Mouse (Mus musculus) megakaryocyte, embryonic 14.5 days (primary cell): ENCODE results near the gene Cbx7. TPM values are rescaled to one million over a fixed set of nuclear protein-coding genes. Genes with fewer than 3 reads are reported as not detected.
A peak's percentile ranks its signal among the peaks of the same experiment; 100 is the strongest.
"Not testable (repeated sequence)": the region's sequence is repeated elsewhere in the genome, so short reads cannot be mapped to it uniquely, and the experiment has no call there.

Source experiments
- H3K27me3 ChIP-seq: replicated peaks from 2 replicates; pipeline ENCODE3; 2012; ENCODE audit warnings: inconsistent platforms
- H3K36me3 ChIP-seq: replicated peaks from 2 replicates; pipeline ENCODE3; 2012; ENCODE audit warnings: low read length, inconsistent platforms, mixed read lengths
- H3K4me1 ChIP-seq: 2 replicates; pipeline ENCODE4 v1.6.1; 2012; ENCODE audit warnings: inconsistent platforms
- H3K4me3 ChIP-seq: replicated peaks from 2 replicates; pipeline ENCODE3; 2012; ENCODE audit warnings: moderate library complexity, mild to moderate bottlenecking, inconsistent platforms
- H3K9me3 ChIP-seq: 2 replicates; pipeline ENCODE4 v1.6.1; 2012; ENCODE audit warnings: inconsistent platforms
- FLI1 ChIP-seq: IDR thresholded peaks from 2 replicates; pipeline ENCODE4 v1.6.1; 2012; ENCODE audit warnings: low read length, inconsistent platforms, mixed read lengths
- GATA1 ChIP-seq: IDR thresholded peaks from 3 replicates; pipeline ENCODE4 v1.6.1; 2012; ENCODE audit warnings: mixed read lengths, low read length, inconsistent platforms, borderline replicate concordance
- polyA plus RNA-seq: library from polyadenylated mRNA; stranded (reverse); fragments of >175 nt; gene quantifications from 2 replicates; pipeline ENCODE4 v1.2.3, GENCODE M21; 2012; ENCODE audit warnings: low replicate concordance; ENCODE audit not compliant: insufficient read depth

Cbx7 gene
- polyA plus RNA-seq, 1 experiment: 5.7 TPM

GRCm38 (mm10) chr15:79901399-79901798 is 69.5 kb downstream of the Cbx7 start:
- Histone ChIP-seq H3K4me3 (no peak overlapping the region), H3K27me3 (no peaks in the 10 kb centered on the region), H3K4me1 (peaks cover 10% of the 10 kb centered on the region), H3K9me3 (no peaks in the 10 kb centered on the region), H3K36me3 (peaks cover 85% of the 10 kb centered on the region)
- TF ChIP-seq FLI1 (no peak), GATA1 (no peak)

- H3K36me3 ChIP-seq: peaks cover 83% of the 10 kb centered on the region
- H3K4me1 ChIP-seq: peaks cover 10% of the 10 kb centered on the region
- no peaks in the 10 kb centered on the region for H3K9me3 ChIP-seq
- H3K4me3 ChIP-seq: no peak overlapping the region
- no peaks in the 10 kb centered on the region for H3K27me3 ChIP-seq
- no peak for TF ChIP-seq FLI1
- TF ChIP-seq GATA1: no peak
Measured at GRCm38 (mm10) chr15:79900751-79901150, 70.2 kb downstream of the Cbx7 start.

- H3K36me3 ChIP-seq: peaks cover 79% of the 10 kb centered on the region
- TF ChIP-seq GATA1: no peak
- no peak for TF ChIP-seq FLI1
- no peaks in the 10 kb centered on the region for H3K9me3 ChIP-seq
- H3K27me3 ChIP-seq: no peaks in the 10 kb centered on the region
- H3K4me1 ChIP-seq: peaks cover 12% of the 10 kb centered on the region
- H3K4me3 ChIP-seq: no peak overlapping the region
Measured at GRCm38 (mm10) chr15:79899828-79900510, 71.0 kb downstream of the Cbx7 start.

GRCm38 (mm10) chr15:79898988-79899387 is 71.9 kb downstream of the Cbx7 start:
- TF ChIP-seq FLI1: no peak
- no peak for TF ChIP-seq GATA1
- peaks cover 17% of the 10 kb centered on the region for H3K4me1 ChIP-seq
- H3K27me3 ChIP-seq: no peaks in the 10 kb centered on the region
- H3K36me3 ChIP-seq: peaks cover 73% of the 10 kb centered on the region
- no peak overlapping the region for H3K4me3 ChIP-seq
- no peaks in the 10 kb centered on the region for H3K9me3 ChIP-seq

GRCm38 (mm10) chr15:79896080-79896725 is 74.7 kb downstream of the Cbx7 start:
- H3K4me1 ChIP-seq: peaks cover 31% of the 10 kb centered on the region
- H3K9me3 ChIP-seq: no peaks in the 10 kb centered on the region
- no peak for TF ChIP-seq FLI1
- no peak for TF ChIP-seq GATA1

GRCm38 (mm10) chr15:79895221-79896079 is 75.5 kb downstream of the Cbx7 start:
- peaks cover 45% of the 10 kb centered on the region for H3K36me3 ChIP-seq
- H3K4me1 ChIP-seq: peaks cover 36% of the 10 kb centered on the region
- H3K4me3 ChIP-seq, H3K9me3 ChIP-seq, H3K27me3 ChIP-seq: not testable (repeated sequence)

More at GRCm38 (mm10) chr15:79896080-79896725, 74.7 kb downstream of the Cbx7 start:
- H3K36me3 ChIP-seq: peaks cover 51% of the 10 kb centered on the region
- no peaks in the 10 kb centered on the region for H3K27me3 ChIP-seq
- no peak overlapping the region for H3K4me3 ChIP-seq

GRCm38 (mm10) chr15:79894343-79894742 is 76.6 kb downstream of the Cbx7 start:
- H3K36me3 ChIP-seq: peaks cover 35% of the 10 kb centered on the region
- H3K4me3 ChIP-seq: no peak overlapping the region
- no peak for TF ChIP-seq FLI1
- no peak for TF ChIP-seq GATA1
- H3K9me3 ChIP-seq: no peaks in the 10 kb centered on the region
- H3K27me3 ChIP-seq: no peaks in the 10 kb centered on the region
- H3K4me1 ChIP-seq: peaks cover 32% of the 10 kb centered on the region

GRCm38 (mm10) chr15:79893824-79894123 is 77.1 kb downstream of the Cbx7 start:
- H3K36me3 ChIP-seq: peaks cover 31% of the 10 kb centered on the region
- H3K4me3 ChIP-seq: no peak overlapping the region
- peaks cover 32% of the 10 kb centered on the region for H3K4me1 ChIP-seq
- H3K27me3 ChIP-seq: no peaks in the 10 kb centered on the region
- no peaks in the 10 kb centered on the region for H3K9me3 ChIP-seq
- no peak for TF ChIP-seq GATA1
- no peak for TF ChIP-seq FLI1

GRCm38 (mm10) chr15:79892995-79893823 is 77.7 kb downstream of the Cbx7 start:
- Histone ChIP-seq H3K4me1 (peaks cover 32% of the 10 kb centered on the region), H3K4me3 (peak overlapping the region; percentile 97), H3K36me3 (peaks cover 26% of the 10 kb centered on the region), H3K27me3 (no peaks in the 10 kb centered on the region), H3K9me3 (no peaks in the 10 kb centered on the region)
- no peak for TF ChIP-seq GATA1
- TF ChIP-seq FLI1: no peak

GRCm38 (mm10) chr15:79892213-79892541 is 78.7 kb downstream of the Cbx7 start:
- no peaks in the 10 kb centered on the region for H3K9me3 ChIP-seq

More at GRCm38 (mm10) chr15:79892213-79892541, 78.7 kb downstream of the Cbx7 start:
- Histone ChIP-seq H3K36me3 (peaks cover 15% of the 10 kb centered on the region), H3K27me3 (no peaks in the 10 kb centered on the region), H3K4me1 (peaks cover 32% of the 10 kb centered on the region), H3K4me3 (peak overlapping the region; percentile 97)
- no peak for TF ChIP-seq FLI1
- no peak for TF ChIP-seq GATA1
